Mouse (Mus musculus) heart, adult 2 months (tissue): ENCODE measurements around the gene Rnase2b. TPM values are rescaled to one million over a fixed set of nuclear protein-coding genes. Genes with fewer than 3 reads are reported as not detected.
"Not testable (repeated sequence)": the region's sequence is repeated elsewhere in the genome, so short reads cannot be mapped to it uniquely, and the experiment has no call there.

Experiments used
- DNase-seq, 2 experiments: peaks; one replicate each; pipeline ENCODE4 v3.0.0; 2021
- H3K27ac ChIP-seq: fragments of 200-600 bp; 2 replicates; pipeline ENCODE4 v1.8.1; 2022
- H3K27me3 ChIP-seq: fragments of 200-500 bp; 2 replicates; pipeline ENCODE4 v1.6.1; 2012; ENCODE audit warnings: mild to moderate bottlenecking, low read length, inconsistent platforms, mixed read lengths; ENCODE audit not compliant: control insufficient read depth, insufficient read depth
- H3K36me3 ChIP-seq: fragments of 200-500 bp; 2 replicates; pipeline ENCODE4 v1.6.1; 2012; ENCODE audit warnings: low read length, inconsistent platforms; ENCODE audit not compliant: control insufficient read depth, insufficient read depth
- H3K4me1 ChIP-seq: fragments of 200-500 bp; 2 replicates; pipeline ENCODE4 v1.6.1; 2011; ENCODE audit warnings: low read length; ENCODE audit not compliant: control insufficient read depth, insufficient read depth
- H3K4me3 ChIP-seq: fragments of 200-600 bp; 2 replicates; pipeline ENCODE4 v1.8.1; 2022
- H3K79me2 ChIP-seq: fragments of 200-500 bp; replicated peaks from 2 replicates; pipeline ENCODE4 v1.6.1; 2012; ENCODE audit warnings: mild to moderate bottlenecking, inconsistent platforms, low read length, moderate library complexity, mixed read lengths; ENCODE audit not compliant: control insufficient read depth, insufficient read depth
- H3K9ac ChIP-seq: fragments of 200-500 bp; 2 replicates; pipeline ENCODE4 v1.6.1; 2012; ENCODE audit warnings: low read depth, mild to moderate bottlenecking, control low read depth, inconsistent platforms, low read length, mixed read lengths
- CTCF ChIP-seq: fragments of 200-600 bp; IDR thresholded peaks from 2 replicates; pipeline ENCODE4 v1.8.1; 2022; ENCODE audit warnings: antibody characterized with exemption, mild to moderate bottlenecking, moderate library complexity
- EP300 ChIP-seq: fragments of 200-500 bp; IDR thresholded peaks from 2 replicates; pipeline ENCODE4 v1.6.1; 2011; ENCODE audit warnings: low read depth, low read length, control low read depth; ENCODE audit not compliant: insufficient read depth
- POLR2A ChIP-seq: fragments of 200-500 bp; IDR thresholded peaks from 2 replicates; pipeline ENCODE4 v1.6.1; 2011; ENCODE audit warnings: mild to moderate bottlenecking, low read depth, low read length, control low read depth; ENCODE audit not compliant: insufficient read depth
- WGBS: fragments of 180-500 bp; shearing (Covaris S2); methylation state at CpG from one replicate; pipeline ENCODE4 v1.1.7; 2018; 5-methylcytosine and 5-hydroxymethylcytosine counted together
- intact Hi-C: fragments of 180-260 bp; cut with DNase I; formaldehyde crosslinking; loops from one replicate; pipeline ENCODE4 v1.15.1; 2025
- long read RNA-seq: library from polyadenylated mRNA; stranded (forward); transcript quantifications from one replicate; pipeline ENCODE4 v2.0.0, GENCODE M21; 2021
- polyA plus RNA-seq: library from polyadenylated mRNA; depleted of rRNA; stranded (reverse); fragments of >200 nt; gene quantifications from 2 replicates; pipeline ENCODE4 v1.2.3, GENCODE M21; 2012; rRNA removed
- total RNA-seq, 2 experiments: library from RNA; stranded (reverse); gene quantifications; 2 replicates each; pipeline ENCODE4 v1.2.3; 2021

Gene Rnase2b
- total RNA-seq: not detected
- polyA plus RNA-seq: not detected in 2 replicates
- long read RNA-seq: 0 reads

GRCm38 (mm10) chr14:51161976-51162375 lies at the start of gene Rnase2b:
TSS of gene Rnase2b (plus strand) at chr14:51162260.
- H3K27ac ChIP-seq, H3K27me3 ChIP-seq, H3K4me3 ChIP-seq, H3K9ac ChIP-seq, H3K79me2 ChIP-seq, H3K36me3 ChIP-seq, H3K4me1 ChIP-seq, DNase-seq: not testable (repeated sequence)
- WGBS: 89% methylated on average over 3 of the region's 3 CpGs
- intact Hi-C loops: loop anchor here (5.0 kb wide), 1 partner anchor 35 kb away; no protein-coding TSS in a partner anchor

GRCm38 (mm10) chr14:51113476-51113875 lies 48.6 kb upstream of the Rnase2b start:
- Histone ChIP-seq H3K9ac (no peak overlapping the region), H3K4me3 (no peak overlapping the region), H3K4me1 (no peaks in the 10 kb centered on the region), H3K36me3 (no peaks in the 10 kb centered on the region), H3K27me3 (no peaks in the 10 kb centered on the region), H3K79me2 (no peaks in the 10 kb centered on the region), H3K27ac (no peak overlapping the region)
- intact Hi-C loops: no loop called here
- TF ChIP-seq EP300 (no peak), POLR2A (no peak), CTCF (no peak)
- WGBS: 59% methylated on average over 9 of the region's 9 CpGs
- DNase-seq: no peak

- no peak for DNase-seq
- WGBS: 64% methylated on average over 12 of the region's 12 CpGs
- Histone ChIP-seq H3K4me1 (no peaks in the 10 kb centered on the region), H3K9ac (no peak within 1 kb of the TSS), H3K27ac (no peak within 1 kb of the TSS), H3K36me3 (no peaks in the 10 kb centered on the region), H3K4me3 (no peak within 1 kb of the TSS), H3K27me3 (no peaks in the 10 kb centered on the region), H3K79me2 (no peaks in the 10 kb centered on the region)
- no peak for TF ChIP-seq CTCF
- no peak for TF ChIP-seq POLR2A
- TF ChIP-seq EP300: no peak
- intact Hi-C loops: no loop called here
Measured at GRCm38 (mm10) chr14:51113916-51114560, 48.0 kb upstream of the Rnase2b start, which contains the start of gene Eddm3b. TSS of gene Eddm3b (plus strand) at chr14:51114426.

GRCm38 (mm10) chr14:51125684-51126083 lies 36.4 kb upstream of the Rnase2b start:
- intact Hi-C loops: loop anchor here (5.0 kb wide), 1 partner anchor 37 kb away; the partner anchor contains the start of gene Rnase2b
- H3K4me3 ChIP-seq: no peak overlapping the region
- TF ChIP-seq POLR2A (no peak), EP300 (no peak), CTCF (no peak)
- H3K27ac ChIP-seq: no peak overlapping the region
- no peaks in the 10 kb centered on the region for H3K79me2 ChIP-seq
- no peaks in the 10 kb centered on the region for H3K27me3 ChIP-seq
- no peak for DNase-seq
- no peak overlapping the region for H3K9ac ChIP-seq
- H3K36me3 ChIP-seq: no peaks in the 10 kb centered on the region
- H3K4me1 ChIP-seq: no peaks in the 10 kb centered on the region
- 86% methylated on average over 6 of the region's 6 CpGs for WGBS

GRCm38 (mm10) chr14:51127648-51128258 lies 34.3 kb upstream of the Rnase2b start:
- Histone ChIP-seq H3K4me3 (no peak overlapping the region), H3K79me2 (no peaks in the 10 kb centered on the region), H3K9ac (no peak overlapping the region), H3K4me1 (no peaks in the 10 kb centered on the region), H3K27me3 (no peaks in the 10 kb centered on the region), H3K36me3 (no peaks in the 10 kb centered on the region), H3K27ac (no peak overlapping the region)
- intact Hi-C loops: loop anchor here (5.0 kb wide), 1 partner anchor 35 kb away; the partner anchor contains the start of gene Rnase2b
- WGBS: 69% methylated on average over 2 of the region's 2 CpGs
- no peak for DNase-seq
- TF ChIP-seq POLR2A (no peak), CTCF (no peak), EP300 (no peak)
